Mouse (Mus musculus) forebrain, embryonic 15.5 days (tissue): ENCODE data around the gene Phldb1. TPM values are rescaled to one million over a fixed set of nuclear protein-coding genes. Genes with fewer than 3 reads are reported as not detected.

Source experiments
- ATAC-seq: fragments of 200-750 bp; cut with Nextera tagmentation; replicated peaks from 2 replicates; pipeline ENCODE4 v1.8.0; 2017; ENCODE audit warnings: mild to moderate bottlenecking, moderate TSS enrichment, moderate library complexity
- H3K27ac ChIP-seq: fragments of 300-500 bp; sonication (generic); replicated peaks from 2 replicates; pipeline ENCODE4 v1.5.1; 2015; ENCODE audit warnings: mild to moderate bottlenecking, inconsistent platforms
- H3K27me3 ChIP-seq: fragments of 300-500 bp; sonication (generic); 2 replicates; pipeline ENCODE4 v1.6.1; 2015; ENCODE audit warnings: inconsistent platforms
- H3K36me3 ChIP-seq: fragments of 300-500 bp; sonication (generic); 2 replicates; pipeline ENCODE4 v1.6.1; 2015; ENCODE audit warnings: mild to moderate bottlenecking, inconsistent platforms
- H3K4me1 ChIP-seq: fragments of 300-500 bp; sonication (generic); 2 replicates; pipeline ENCODE4 v1.6.1; 2015; ENCODE audit warnings: inconsistent platforms
- H3K4me2 ChIP-seq: fragments of 300-500 bp; sonication (generic); replicated peaks from 2 replicates; pipeline ENCODE4 v1.6.1; 2015; ENCODE audit warnings: mild to moderate bottlenecking, inconsistent platforms
- H3K4me3 ChIP-seq: fragments of 300-500 bp; sonication (generic); 2 replicates; pipeline ENCODE4 v1.5.1; 2015; ENCODE audit warnings: mild to moderate bottlenecking, inconsistent platforms
- H3K9ac ChIP-seq: fragments of 300-500 bp; sonication (generic); replicated peaks from 2 replicates; pipeline ENCODE4 v1.6.1; 2015; ENCODE audit warnings: mild to moderate bottlenecking, inconsistent platforms
- H3K9me3 ChIP-seq: fragments of 300-500 bp; sonication (generic); 2 replicates; pipeline ENCODE4 v1.6.1; 2016; ENCODE audit warnings: inconsistent platforms
- WGBS: fragments of 180-500 bp; shearing (Covaris S2); methylation state at CpG from one replicate; pipeline ENCODE4 v1.1.7; 2015; ENCODE audit warnings: mixed read lengths; 5-methylcytosine and 5-hydroxymethylcytosine counted together
- polyA plus RNA-seq: library from polyadenylated mRNA; unstranded; fragments of >200 nt; fragmentation: Nextera tagmentation; extraction: Ambion mirVana; gene quantifications from 2 replicates; pipeline ENCODE4 v1.2.1, GENCODE M21; 2015

Phldb1 gene
- polyA plus RNA-seq, 1 experiment from 2014 or later = 46.4 TPM

DNA sequence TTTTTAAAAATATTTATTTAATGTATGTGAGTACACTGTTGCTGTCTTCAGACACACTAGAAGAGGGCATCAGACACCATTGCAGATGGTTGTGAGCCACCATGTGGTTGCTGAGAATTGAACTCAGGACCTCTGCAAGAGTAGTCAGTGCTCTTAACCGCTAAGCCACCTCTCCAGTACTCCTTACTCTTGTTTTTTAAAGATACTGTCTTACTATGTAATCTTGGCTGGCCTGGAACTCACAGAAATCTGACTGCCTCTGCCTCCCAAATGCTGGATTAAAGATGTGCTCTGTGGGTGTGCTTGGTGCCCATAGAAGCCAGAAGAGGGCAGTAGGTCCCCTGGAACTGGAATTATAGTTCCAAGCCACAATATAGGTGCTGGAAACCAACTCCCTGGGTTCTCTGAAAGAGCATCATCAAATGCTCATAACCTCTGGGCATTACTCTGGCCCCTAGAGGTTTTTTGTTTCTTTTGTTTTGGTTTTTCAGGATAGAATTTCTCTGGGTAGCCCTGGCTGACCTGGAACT is 5.7 kb upstream of the Phldb1 start:
- no peak overlapping the region for H3K4me2 ChIP-seq
- ATAC-seq = no peak
- no peaks in the 10 kb centered on the region for H3K9me3 ChIP-seq
- H3K9ac ChIP-seq = no peak overlapping the region
- 81% methylated on average over 1 of the region's 1 CpGs for WGBS
- no peaks in the 10 kb centered on the region for H3K4me1 ChIP-seq
- no peak overlapping the region for H3K27ac ChIP-seq
- no peaks in the 10 kb centered on the region for H3K27me3 ChIP-seq
- no peak overlapping the region for H3K4me3 ChIP-seq
- peaks cover 33% of the 10 kb centered on the region for H3K36me3 ChIP-seq

DNA sequence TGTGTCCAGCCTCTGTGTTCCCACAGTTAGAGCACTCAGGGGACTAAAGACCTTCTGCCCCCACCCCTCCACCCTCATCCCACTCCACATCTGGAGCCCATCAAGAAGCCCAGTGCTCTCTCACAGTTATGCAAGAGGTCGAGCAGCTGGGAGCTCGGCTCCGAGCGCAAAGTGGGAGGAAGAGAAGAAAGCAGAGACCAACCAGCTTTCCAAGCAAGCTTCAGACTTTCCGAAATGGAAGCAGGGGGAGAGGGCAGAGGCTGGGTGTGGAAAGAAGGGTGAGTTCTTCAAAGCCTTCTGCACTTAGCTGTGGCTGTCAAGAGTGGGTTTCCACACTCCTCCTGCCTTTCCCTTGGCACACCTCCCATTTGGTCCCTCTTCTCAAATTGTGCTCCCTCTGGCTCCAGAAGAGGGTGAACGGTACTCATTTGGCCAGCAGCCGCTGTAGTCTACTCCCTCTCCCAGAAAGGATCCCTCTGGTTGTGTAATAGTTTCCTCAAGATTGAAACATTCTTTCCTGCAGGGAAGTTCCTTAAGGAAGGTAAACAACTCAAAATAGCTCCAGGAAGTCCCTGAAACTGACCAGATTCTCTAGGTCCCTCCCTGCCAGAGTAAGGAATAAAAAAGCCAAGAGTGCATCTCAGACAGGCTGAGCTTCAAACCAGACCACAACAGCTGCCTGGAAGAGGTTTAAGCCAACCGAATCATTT is 2.4 kb upstream of the Phldb1 start:
- peaks cover 21% of the 10 kb centered on the region for H3K4me1 ChIP-seq
- 65% methylated on average over 8 of the region's 8 CpGs for WGBS
- no peak overlapping the region for H3K27ac ChIP-seq
- no peak overlapping the region for H3K4me2 ChIP-seq
- H3K4me3 ChIP-seq = no peak overlapping the region
- H3K36me3 ChIP-seq = peaks cover 2% of the 10 kb centered on the region; the same call in 1 of the 2 replicates
- no peaks in the 10 kb centered on the region for H3K9me3 ChIP-seq
- H3K27me3 ChIP-seq = no peaks in the 10 kb centered on the region
- no peak overlapping the region for H3K9ac ChIP-seq
- ATAC-seq = no peak

DNA sequence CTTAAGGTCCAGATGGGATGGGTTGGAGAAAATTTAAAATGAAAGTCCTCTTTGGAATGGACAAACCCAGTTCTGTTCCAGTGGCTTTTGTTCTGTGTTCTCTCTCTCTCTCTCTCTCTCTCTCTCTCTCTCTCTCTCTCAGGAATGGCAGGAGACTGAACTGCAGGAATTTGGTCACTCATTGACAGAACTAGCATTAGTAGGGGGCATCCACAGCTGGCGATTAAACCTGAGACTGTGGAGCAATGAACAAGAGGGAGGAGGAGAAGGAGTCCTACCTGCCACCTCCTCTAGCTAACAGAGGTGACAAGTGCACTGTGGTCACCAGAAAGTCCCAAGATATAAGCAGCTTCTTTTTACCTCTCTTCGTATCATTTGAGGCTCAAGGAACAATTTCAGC is 1.3 kb upstream of the Phldb1 start:
- Histone ChIP-seq H3K36me3 (no peaks in the 10 kb centered on the region), H3K9ac (no peak overlapping the region), H3K4me2 (no peak overlapping the region), H3K9me3 (no peaks in the 10 kb centered on the region), H3K27ac (no peak overlapping the region), H3K27me3 (no peaks in the 10 kb centered on the region), H3K4me3 (no peak overlapping the region), H3K4me1 (peaks cover 21% of the 10 kb centered on the region)
- WGBS = 69% methylated on average over 2 of the region's 2 CpGs
- no peak for ATAC-seq

DNA sequence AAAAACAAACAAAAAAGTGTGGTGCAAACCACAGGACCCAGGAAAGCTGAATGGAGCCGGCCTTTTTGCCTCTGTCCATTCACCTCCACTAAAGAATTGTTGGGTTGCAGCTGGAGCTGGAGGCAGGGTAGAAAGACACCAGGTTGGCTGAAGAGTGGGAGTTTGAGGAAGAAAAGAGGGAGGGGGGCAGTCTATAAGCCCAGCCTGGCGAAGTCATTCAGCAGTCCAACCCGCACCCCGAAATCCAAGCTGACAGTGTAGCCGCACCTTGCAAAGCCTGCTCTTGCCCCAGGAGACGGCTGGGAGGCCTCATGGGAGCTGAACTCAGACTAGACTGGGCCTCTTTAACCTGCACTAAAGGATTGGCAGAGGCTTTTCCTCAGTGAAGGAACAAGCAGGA is 888 bp upstream of the Phldb1 start:
- no peaks in the 10 kb centered on the region for H3K27me3 ChIP-seq
- H3K4me2 ChIP-seq = no peak overlapping the region
- ATAC-seq = no peak
- peaks cover 21% of the 10 kb centered on the region for H3K4me1 ChIP-seq
- H3K4me3 ChIP-seq = no peak overlapping the region
- H3K9me3 ChIP-seq = no peaks in the 10 kb centered on the region
- no peak overlapping the region for H3K9ac ChIP-seq
- 82% methylated on average over 6 of the region's 6 CpGs for WGBS
- H3K27ac ChIP-seq = no peak overlapping the region
- H3K36me3 ChIP-seq = no peaks in the 10 kb centered on the region

DNA sequence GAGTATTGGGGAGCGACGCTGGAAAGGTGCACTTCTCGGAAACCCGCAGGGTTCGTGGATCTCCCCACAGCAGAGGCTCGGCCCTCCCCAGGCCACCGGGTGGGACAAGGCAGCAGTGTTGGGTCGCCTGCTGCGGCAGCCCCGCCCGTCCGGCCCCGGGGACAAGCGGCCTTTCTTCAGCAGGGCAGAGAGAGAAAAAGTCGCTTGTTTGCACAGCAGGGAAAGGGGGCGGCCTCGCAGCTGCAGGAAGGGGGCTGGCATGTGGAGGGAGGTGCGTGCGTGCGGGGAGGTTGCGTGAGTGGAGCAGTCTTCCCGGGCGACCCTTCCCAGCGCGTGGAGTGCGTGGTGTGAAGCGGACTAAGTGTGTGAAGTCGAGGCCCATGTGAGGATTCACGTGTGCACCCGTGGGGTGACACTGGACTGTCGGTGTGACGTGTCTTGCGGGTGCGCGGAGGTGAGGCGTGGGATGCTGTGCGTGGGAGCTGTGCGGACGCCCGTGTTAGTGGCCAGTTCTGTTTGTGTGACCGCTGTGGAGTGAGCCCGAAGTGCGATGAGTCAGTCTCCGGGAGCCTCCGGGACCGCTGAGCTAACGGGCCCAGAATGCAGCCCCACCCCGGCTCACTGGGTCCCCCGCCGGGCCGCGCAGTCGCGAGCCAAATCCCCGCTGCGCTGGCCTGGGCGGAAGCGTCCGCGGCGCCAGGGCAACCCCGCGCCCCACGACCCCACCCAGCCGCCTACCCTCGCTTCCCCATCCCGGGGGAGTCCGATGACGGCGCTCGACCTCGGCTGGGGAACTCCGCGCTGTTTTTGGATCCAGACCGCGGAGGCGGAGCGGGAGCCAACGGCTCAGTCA is 1.1 kb downstream of the Phldb1 start:
- Histone ChIP-seq H3K9me3 (no peaks in the 10 kb centered on the region), H3K9ac (peak overlapping the region; percentile 68), H3K36me3 (no peaks in the 10 kb centered on the region), H3K4me1 (peaks cover 21% of the 10 kb centered on the region), H3K4me2 (peak overlapping the region; percentile 100), H3K27me3 (no peaks in the 10 kb centered on the region), H3K27ac (0 out of 2 replicates have a peak overlapping the region, but pooled peaks have one; percentile 15), H3K4me3 (peak overlapping the region; percentile 60)
- ATAC-seq = peak; percentile 52
- WGBS = under 1% methylated on average over 79 of the region's 79 CpGs

DNA sequence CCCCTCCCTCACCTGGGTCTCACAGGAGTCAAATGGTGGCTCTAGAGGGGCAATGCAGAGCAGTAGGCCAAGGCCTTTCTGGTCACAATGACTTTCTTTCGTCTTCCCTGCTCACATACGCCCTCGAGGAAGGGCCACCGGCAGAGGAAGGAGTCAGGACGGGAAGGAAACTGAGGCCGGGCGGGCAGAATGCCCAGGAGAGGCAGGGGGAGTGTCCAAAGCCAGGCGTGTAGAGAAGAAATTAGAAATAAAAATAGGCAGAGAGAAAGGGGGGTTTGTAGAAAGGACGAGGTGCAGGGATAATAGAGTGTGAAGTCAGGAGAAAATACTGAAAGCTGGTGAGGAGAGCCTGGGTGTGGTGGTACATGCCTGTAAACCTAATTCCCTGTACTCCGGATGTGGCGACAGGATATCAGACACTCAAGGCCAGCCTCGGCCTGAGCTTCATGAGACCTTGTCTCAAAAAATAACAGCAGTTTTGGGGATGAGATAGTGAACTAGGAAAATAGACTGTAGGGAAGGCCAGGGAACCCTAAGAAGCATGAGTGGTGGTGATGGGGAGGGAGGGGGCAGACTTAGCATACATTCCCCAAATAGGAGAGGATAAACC is 2.0 kb downstream of the Phldb1 start:
- Histone ChIP-seq H3K9ac (0 out of 2 replicates have a peak overlapping the region, but pooled peaks have one; percentile 68), H3K27ac (no peak overlapping the region), H3K4me3 (no peak overlapping the region), H3K4me2 (peak overlapping the region; percentile 100), H3K4me1 (peaks cover 21% of the 10 kb centered on the region), H3K27me3 (no peaks in the 10 kb centered on the region), H3K36me3 (no peaks in the 10 kb centered on the region), H3K9me3 (no peaks in the 10 kb centered on the region)
- no peak for ATAC-seq
- WGBS = 55% methylated on average over 12 of the region's 12 CpGs

DNA sequence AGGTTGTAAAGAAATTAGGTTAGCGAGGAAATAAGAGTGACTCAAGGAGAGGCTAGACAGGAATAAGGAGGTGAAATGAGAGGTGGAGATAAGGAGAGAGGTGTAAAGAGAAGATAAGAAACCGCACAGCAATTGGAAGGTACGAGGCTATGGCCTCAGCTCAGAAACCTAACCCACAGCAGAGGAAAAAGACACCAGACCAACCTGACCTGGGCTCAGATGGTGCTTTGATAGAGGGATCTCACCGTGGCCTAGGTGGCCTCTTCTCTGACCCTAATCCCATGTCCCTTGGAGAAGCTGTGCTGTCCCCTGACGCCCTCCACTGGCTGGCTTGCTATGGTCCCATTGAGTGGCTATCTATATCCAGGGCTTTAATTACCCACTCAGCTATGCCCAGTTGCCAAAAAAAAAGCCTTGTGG is 2.9 kb downstream of the Phldb1 start:
- no peak overlapping the region for H3K4me2 ChIP-seq
- H3K9ac ChIP-seq = no peak overlapping the region
- ATAC-seq = no peak
- 71% methylated on average over 5 of the region's 5 CpGs for WGBS
- H3K27me3 ChIP-seq = no peaks in the 10 kb centered on the region
- no peak overlapping the region for H3K4me3 ChIP-seq
- H3K9me3 ChIP-seq = no peaks in the 10 kb centered on the region
- H3K36me3 ChIP-seq = no peaks in the 10 kb centered on the region
- H3K4me1 ChIP-seq = peaks cover 22% of the 10 kb centered on the region
- no peak overlapping the region for H3K27ac ChIP-seq

DNA sequence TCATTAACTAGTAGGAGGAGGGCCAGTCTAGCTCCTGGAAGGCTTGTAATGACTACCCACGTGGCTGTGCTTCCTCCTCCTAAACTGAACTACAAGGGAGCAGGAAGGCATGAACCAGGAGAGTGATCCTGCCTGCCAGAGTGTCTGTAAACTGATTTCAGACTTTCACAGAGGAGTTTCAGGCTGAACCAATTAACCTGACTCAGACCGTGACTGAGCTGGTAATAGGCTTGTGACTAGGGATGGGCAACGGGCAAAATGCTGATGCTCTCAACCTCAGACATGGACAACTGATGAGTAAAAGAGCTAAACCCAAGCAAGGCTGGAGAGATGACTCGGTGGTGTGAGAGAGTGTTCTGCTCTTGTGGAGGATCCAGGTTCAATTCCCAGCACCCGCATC is 7.6 kb downstream of the Phldb1 start:
- no peaks in the 10 kb centered on the region for H3K36me3 ChIP-seq
- 71% methylated on average over 5 of the region's 5 CpGs for WGBS
- H3K9me3 ChIP-seq = no peaks in the 10 kb centered on the region
- peaks cover 36% of the 10 kb centered on the region for H3K4me1 ChIP-seq
- H3K27ac ChIP-seq = no peak overlapping the region
- no peaks in the 10 kb centered on the region for H3K27me3 ChIP-seq
- H3K4me3 ChIP-seq = no peak overlapping the region
- no peak overlapping the region for H3K4me2 ChIP-seq
- no peak overlapping the region for H3K9ac ChIP-seq
- no peak for ATAC-seq

DNA sequence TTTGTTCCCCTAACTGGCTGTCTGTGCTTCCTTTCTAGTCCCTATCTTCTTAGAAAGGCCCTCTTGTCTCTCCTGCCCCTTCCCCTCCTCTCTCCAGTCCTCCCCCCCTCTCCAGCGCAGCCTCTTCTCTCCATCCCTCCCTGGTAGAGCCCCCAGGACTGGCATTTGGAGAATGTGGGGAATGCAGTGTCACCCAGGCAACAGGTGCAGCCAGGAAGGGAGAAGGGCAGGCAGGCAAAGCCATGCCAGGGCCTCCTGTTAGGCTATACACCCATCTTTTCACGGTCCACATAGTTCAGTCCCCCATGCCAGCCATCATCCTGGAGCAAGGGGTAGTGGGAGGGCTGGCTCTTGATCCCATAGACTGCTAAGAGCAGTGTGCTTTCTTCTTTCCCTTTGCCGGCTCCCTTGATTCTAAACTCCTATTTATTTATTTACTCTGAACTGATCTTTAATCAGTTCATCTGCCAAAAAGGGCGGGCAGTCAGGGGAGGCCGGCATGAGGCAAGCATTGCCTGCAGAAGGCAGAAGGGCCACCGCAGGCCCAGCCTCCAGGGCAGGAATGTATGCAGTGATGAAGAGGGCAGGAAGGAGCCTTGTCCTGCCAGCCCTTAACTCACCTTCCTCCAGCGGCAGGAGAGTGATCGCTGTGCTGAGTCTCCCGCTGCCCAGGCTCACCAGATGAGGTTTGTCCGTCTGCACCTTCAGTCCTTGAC is 8.4 kb downstream of the Phldb1 start:
- WGBS = 39% methylated on average over 10 of the region's 10 CpGs
- Histone ChIP-seq H3K9ac (no peak overlapping the region), H3K9me3 (no peaks in the 10 kb centered on the region), H3K36me3 (no peaks in the 10 kb centered on the region), H3K27me3 (no peaks in the 10 kb centered on the region), H3K4me1 (peaks cover 43% of the 10 kb centered on the region), H3K4me3 (no peak overlapping the region), H3K4me2 (no peak overlapping the region), H3K27ac (0 out of 2 replicates have a peak overlapping the region, but pooled peaks have one; percentile 1)
- no peak for ATAC-seq

DNA sequence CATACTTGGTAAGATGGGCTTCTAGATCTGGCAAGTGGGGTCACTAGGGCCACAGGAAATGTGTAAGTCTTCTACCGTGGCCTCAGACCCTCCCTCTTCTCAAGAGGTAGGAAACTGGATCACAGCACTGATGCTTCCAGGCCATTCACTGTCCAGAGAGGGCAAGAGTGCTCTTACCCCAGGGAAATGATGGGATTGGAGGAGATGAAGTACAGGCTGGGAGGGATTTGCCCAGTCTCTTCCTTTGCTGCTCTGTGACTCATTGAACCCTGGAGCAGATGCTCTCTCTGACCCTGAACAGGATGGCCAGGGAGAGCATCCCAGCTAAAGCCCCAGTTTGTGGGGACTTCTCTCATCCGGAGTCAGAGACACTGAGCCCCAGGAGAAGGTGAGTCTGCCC is 10.3 kb downstream of the Phldb1 start:
- ATAC-seq = no peak
- Histone ChIP-seq H3K9ac (no peak overlapping the region), H3K4me1 (peaks cover 57% of the 10 kb centered on the region), H3K27me3 (no peaks in the 10 kb centered on the region), H3K36me3 (no peaks in the 10 kb centered on the region), H3K4me2 (no peak overlapping the region), H3K27ac (peak overlapping the region; percentile 78), H3K9me3 (no peaks in the 10 kb centered on the region), H3K4me3 (no peak overlapping the region)
- 55% methylated on average over 2 of the region's 2 CpGs for WGBS

DNA sequence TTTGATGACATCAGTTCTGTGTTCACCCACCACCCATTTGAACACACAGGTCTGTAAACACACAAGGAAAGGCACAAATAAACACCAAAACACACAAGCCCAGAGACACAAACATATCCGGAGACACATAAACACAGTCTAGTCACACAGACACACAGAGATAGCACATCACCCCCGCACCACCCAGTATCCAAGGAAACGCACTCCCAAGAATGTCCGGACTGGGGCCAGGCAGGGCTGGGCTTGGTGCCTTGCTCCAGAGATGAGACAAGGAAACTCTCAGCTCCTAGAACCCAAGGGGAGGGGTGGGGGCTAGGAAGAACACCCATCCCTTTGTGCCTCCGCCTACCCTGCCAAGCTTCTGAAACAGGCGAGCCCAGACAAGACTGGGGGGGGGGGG is 10.8 kb downstream of the Phldb1 start:
- Histone ChIP-seq H3K4me1 (peaks cover 61% of the 10 kb centered on the region), H3K4me2 (no peak overlapping the region), H3K36me3 (no peaks in the 10 kb centered on the region), H3K9ac (no peak overlapping the region), H3K27ac (peak overlapping the region; percentile 78), H3K27me3 (no peaks in the 10 kb centered on the region), H3K4me3 (no peak overlapping the region), H3K9me3 (no peaks in the 10 kb centered on the region)
- no peak for ATAC-seq
- 54% methylated on average over 6 of the region's 6 CpGs for WGBS
